Mouse (Mus musculus): ENCODE data around the gene Cops3. TPM values are rescaled to one million over a fixed set of nuclear protein-coding genes. Genes with fewer than 3 reads are reported as not detected.

The Cops3 gene
- polyA plus RNA-seq, 1 experiment from 2014 or later = 226 TPM

- Histone ChIP-seq H3K4me1 (peaks cover 19% of the 10 kb centered on the region), H3K27ac (peak within 1 kb of the TSS; percentile 98), H3K27me3 (no peaks in the 10 kb centered on the region), H3K9ac (peak within 1 kb of the TSS; percentile 85), H3K36me3 (replicated peaks) (peaks cover 29% of the 10 kb centered on the region), H3K4me2 (peak within 1 kb of the TSS; percentile 87), H3K4me3 (replicated peaks) (peak within 1 kb of the TSS; percentile 77), H3K9me3 (no peaks in the 10 kb centered on the region)
- under 1% methylated on average over 52 of the region's 52 CpGs for WGBS
- peak; percentile 95 for ATAC-seq (ENCODE audit: low FRiP score)
Measured at GRCm38 (mm10) chr11:59809670-59810474, 29.8 kb downstream of the Cops3 start, which contains the start of gene Flcn. TSS of gene Flcn (minus strand) at chr11:59810016.

DNA sequence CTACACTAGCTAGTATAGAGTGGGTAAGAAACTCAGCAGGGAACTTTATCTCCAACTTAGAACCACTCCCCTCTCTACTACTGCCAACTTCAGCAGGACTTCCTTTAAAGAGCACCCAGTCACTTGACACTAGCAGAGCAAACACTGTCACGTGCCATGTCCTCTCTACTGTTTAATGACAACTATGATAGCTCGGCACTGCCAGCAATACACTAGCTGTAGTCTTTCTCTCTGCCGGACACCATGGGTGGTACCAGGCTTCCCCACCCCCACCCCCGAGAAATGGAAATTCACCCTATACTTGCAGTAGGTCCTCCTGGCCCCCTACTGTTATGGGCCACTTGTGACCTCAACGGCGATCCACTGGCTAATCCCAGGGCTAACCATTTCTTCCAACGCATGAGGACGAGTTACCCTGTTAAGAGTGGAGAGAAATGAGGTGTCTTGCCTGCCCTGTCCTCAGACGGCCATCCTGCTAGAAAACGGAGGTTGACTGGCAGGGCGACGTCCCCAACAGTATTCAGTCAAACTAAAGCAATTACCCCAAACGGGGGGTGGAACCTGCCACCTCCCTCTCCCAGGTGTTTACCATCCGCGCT, 30.5 kb downstream of the Cops3 start:
- Histone ChIP-seq H3K4me1 (peaks cover 19% of the 10 kb centered on the region), H3K27me3 (no peaks in the 10 kb centered on the region), H3K27ac (peak overlapping the region; percentile 98), H3K9ac (peak overlapping the region; percentile 85), H3K36me3 (replicated peaks) (peaks cover 36% of the 10 kb centered on the region), H3K4me2 (peak overlapping the region; percentile 87), H3K9me3 (no peaks in the 10 kb centered on the region), H3K4me3 (replicated peaks) (peak overlapping the region; percentile 77)
- peak; percentile 36 for ATAC-seq (ENCODE audit: low FRiP score)
- WGBS = under 1% methylated on average over 15 of the region's 15 CpGs

- Histone ChIP-seq H3K4me2 (peak overlapping the region; percentile 87), H3K27me3 (no peaks in the 10 kb centered on the region), H3K36me3 (replicated peaks) (peaks cover 44% of the 10 kb centered on the region), H3K4me3 (replicated peaks) (peak overlapping the region; percentile 77), H3K27ac (no peak overlapping the region), H3K4me1 (peaks cover 19% of the 10 kb centered on the region), H3K9ac (peak overlapping the region; percentile 85), H3K9me3 (no peaks in the 10 kb centered on the region)
- ATAC-seq (ENCODE audit: low FRiP score) = no peak
- 73% methylated on average over 14 of the region's 14 CpGs for WGBS
Measured at GRCm38 (mm10) chr11:59808170-59808960, 31.3 kb downstream of the Cops3 start.

DNA sequence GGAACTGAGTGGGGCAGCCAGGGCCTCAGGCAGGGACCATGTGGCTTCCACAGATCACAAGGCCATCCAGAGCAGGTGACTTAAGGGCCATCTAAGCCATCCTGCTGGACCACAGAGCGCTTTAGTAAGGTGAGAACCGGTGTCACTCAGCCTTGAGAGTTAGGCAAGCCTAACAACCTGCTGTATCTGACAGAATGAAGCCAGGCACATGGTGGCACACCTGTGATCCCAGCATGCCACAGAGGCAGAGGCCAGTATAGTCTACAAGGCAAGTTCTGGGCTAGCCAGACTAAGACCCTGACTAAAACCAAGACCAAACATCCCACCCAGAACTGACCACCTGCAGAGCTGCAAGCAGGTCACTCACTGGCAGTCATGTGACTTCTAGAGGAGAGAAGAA, 34.0 kb downstream of the Cops3 start:
- ATAC-seq (ENCODE audit: low FRiP score) = no peak
- Histone ChIP-seq H3K4me1 (peaks cover 17% of the 10 kb centered on the region), H3K36me3 (replicated peaks) (peaks cover 71% of the 10 kb centered on the region), H3K27me3 (no peaks in the 10 kb centered on the region), H3K4me2 (no peak overlapping the region), H3K27ac (no peak overlapping the region), H3K4me3 (replicated peaks) (no peak overlapping the region), H3K9ac (no peak overlapping the region), H3K9me3 (no peaks in the 10 kb centered on the region)
- WGBS = 96% methylated on average over 2 of the region's 2 CpGs

DNA sequence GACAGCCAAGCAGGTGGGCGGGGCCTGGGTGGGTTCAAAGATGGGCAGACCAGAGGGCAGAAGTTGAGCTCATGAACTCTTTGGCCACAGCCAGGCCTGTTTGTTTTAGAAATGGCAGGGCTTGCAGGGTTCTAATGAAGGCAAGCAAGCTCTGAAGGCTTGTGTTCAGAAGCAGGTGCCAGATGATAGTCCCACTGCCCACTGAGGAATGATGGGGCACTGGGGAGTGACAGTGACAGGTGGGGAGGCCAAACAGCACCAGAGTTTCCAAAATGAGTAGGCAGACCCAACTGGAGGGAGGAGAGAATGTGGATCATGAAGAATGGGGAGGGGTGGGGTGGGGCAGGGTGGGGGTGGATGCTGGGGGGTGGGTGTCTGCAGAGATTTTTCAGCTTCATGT, 34.4 kb downstream of the Cops3 start:
- Histone ChIP-seq H3K36me3 (replicated peaks) (peaks cover 75% of the 10 kb centered on the region), H3K27me3 (no peaks in the 10 kb centered on the region), H3K9ac (no peak overlapping the region), H3K4me1 (peaks cover 14% of the 10 kb centered on the region), H3K4me3 (replicated peaks) (no peak overlapping the region), H3K4me2 (no peak overlapping the region), H3K27ac (no peak overlapping the region), H3K9me3 (no peaks in the 10 kb centered on the region)
- 84% methylated on average over 1 of the region's 1 CpGs for WGBS
- ATAC-seq (ENCODE audit: low FRiP score) = no peak

DNA sequence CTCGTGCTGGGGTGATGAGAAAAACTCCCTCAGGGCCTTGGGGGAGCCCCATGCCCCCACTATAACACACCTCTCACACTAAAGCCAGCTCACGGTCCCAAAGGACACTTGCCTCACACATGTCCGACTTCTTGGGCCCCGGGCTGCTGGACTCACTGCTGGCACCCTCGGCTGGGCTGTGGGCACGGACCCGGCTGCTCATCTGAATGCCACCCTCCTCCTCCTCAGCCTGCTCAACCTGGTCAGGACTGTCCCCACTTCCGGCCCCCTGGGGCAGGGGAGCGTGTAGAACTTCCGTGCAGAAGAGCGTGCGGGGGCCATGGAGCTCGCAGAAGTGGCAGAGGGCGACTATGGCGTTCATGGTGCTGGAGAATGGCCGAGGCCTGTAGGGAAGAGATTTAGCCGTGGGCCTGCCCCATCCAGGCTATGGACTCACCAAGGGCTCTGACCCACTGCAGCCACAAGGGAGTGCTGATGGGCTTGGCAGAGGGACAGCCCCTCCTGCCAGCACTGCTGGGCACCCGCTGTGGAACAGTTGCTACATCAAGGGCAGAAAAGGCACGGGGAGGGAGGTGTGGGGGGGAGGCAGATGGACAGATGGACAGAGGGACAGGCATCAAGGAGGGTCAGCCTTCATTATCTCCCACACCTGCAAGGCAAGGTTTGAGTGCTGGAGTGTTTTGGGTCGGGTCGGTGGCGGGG, 35.1 kb downstream of the Cops3 start:
- Histone ChIP-seq H3K27me3 (no peaks in the 10 kb centered on the region), H3K4me2 (no peak overlapping the region), H3K9ac (no peak overlapping the region), H3K36me3 (replicated peaks) (peaks cover 81% of the 10 kb centered on the region), H3K4me3 (replicated peaks) (no peak overlapping the region), H3K4me1 (peaks cover 14% of the 10 kb centered on the region), H3K27ac (no peak overlapping the region), H3K9me3 (no peaks in the 10 kb centered on the region)
- 90% methylated on average over 22 of the region's 22 CpGs for WGBS
- no peak for ATAC-seq (ENCODE audit: low FRiP score)

DNA sequence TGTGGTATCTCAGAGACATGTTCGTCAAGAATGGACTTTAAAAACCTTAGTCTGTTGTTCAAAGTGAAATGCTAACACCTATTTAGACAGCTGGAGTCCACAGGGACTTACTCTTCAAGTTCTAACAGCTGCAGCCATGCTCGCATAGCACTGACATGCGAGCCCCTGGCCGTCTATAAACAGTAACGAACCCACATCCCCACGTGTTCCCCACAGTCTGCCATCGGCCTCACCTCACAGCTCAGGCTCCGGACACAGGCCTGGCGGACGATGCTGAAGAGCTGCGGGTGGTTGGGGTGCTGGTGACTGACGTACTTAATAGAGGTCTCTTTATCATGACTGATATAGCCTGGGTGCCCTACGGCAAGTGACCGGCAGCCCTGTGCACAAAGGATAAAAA, 36.1 kb downstream of the Cops3 start:
- H3K4me3 ChIP-seq (replicated peaks) = no peak overlapping the region
- ATAC-seq (ENCODE audit: low FRiP score) = no peak
- H3K9me3 ChIP-seq = no peaks in the 10 kb centered on the region
- H3K4me1 ChIP-seq = peaks cover 8% of the 10 kb centered on the region
- H3K27ac ChIP-seq = no peak overlapping the region
- H3K4me2 ChIP-seq = no peak overlapping the region
- no peaks in the 10 kb centered on the region for H3K27me3 ChIP-seq
- no peak overlapping the region for H3K9ac ChIP-seq
- 94% methylated on average over 14 of the region's 14 CpGs for WGBS
- H3K36me3 ChIP-seq (replicated peaks) = peaks cover 92% of the 10 kb centered on the region

GRCm38 (mm10) chr11:59801881-59802280, 37.8 kb downstream of the Cops3 start:
- Histone ChIP-seq H3K27me3 (no peaks in the 10 kb centered on the region), H3K9me3 (no peaks in the 10 kb centered on the region), H3K9ac (no peak overlapping the region), H3K4me3 (replicated peaks) (no peak overlapping the region), H3K4me1 (no peaks in the 10 kb centered on the region), H3K27ac (no peak overlapping the region), H3K4me2 (no peak overlapping the region), H3K36me3 (replicated peaks) (peaks cover 99% of the 10 kb centered on the region)
- ATAC-seq (ENCODE audit: low FRiP score) = no peak
- WGBS = 95% methylated on average over 8 of the region's 8 CpGs

DNA sequence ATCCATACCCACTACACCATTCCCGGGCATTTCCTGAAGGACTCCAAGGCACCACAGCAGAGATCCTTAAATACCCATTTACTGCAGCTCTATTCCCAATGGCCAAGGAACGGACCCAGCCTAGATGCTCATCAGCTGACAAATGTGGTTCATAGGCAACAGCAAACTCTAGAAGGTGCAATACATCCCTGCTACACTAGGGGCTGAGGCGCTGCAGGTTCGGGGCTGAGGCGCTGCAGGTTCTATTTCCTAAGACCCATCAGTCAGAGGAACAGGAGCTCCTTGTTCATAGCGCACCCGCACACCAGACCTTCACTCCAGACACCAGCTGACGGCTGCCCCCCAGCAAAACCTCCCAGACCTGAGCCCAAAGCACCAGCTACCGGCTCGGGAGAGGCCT, 39.2 kb downstream of the Cops3 start:
- no peaks in the 10 kb centered on the region for H3K27me3 ChIP-seq
- no peaks in the 10 kb centered on the region for H3K4me1 ChIP-seq
- no peak overlapping the region for H3K4me3 ChIP-seq (replicated peaks)
- no peak for ATAC-seq (ENCODE audit: low FRiP score)
- WGBS = 94% methylated on average over 10 of the region's 10 CpGs
- H3K4me2 ChIP-seq = no peak overlapping the region
- H3K9ac ChIP-seq = no peak overlapping the region
- H3K9me3 ChIP-seq = no peaks in the 10 kb centered on the region
- peaks cover 98% of the 10 kb centered on the region for H3K36me3 ChIP-seq (replicated peaks)
- no peak overlapping the region for H3K27ac ChIP-seq

GRCm38 (mm10) chr11:59793390-59793789, 46.2 kb downstream of the Cops3 start:
- no peaks in the 10 kb centered on the region for H3K4me1 ChIP-seq
- no peak overlapping the region for H3K4me3 ChIP-seq (replicated peaks)
- H3K9ac ChIP-seq = no peak overlapping the region
- H3K27ac ChIP-seq = no peak overlapping the region
- peaks cover 73% of the 10 kb centered on the region for H3K36me3 ChIP-seq (replicated peaks)
- H3K9me3 ChIP-seq = no peaks in the 10 kb centered on the region
- no peaks in the 10 kb centered on the region for H3K27me3 ChIP-seq
- WGBS = 91% methylated on average over 6 of the region's 6 CpGs
- ATAC-seq (ENCODE audit: low FRiP score) = no peak
- no peak overlapping the region for H3K4me2 ChIP-seq

DNA sequence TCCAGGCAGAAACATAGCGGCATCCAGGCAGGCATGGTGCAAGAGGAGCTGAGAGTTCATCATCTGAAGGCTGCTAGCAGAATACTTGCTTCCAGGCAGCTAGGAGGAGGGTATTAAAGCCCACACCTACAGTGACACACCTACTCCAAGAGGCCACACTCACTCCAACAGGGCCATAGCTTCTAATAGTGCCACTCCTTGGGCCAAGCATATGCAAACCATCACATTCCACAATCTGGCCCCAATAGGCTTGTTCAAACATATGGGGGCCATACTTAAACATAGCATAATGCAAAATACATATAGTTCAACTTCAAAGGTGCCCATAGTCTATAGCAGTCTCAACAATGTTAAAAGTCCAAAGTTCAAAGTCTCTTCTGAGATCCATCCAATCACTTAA, 50.3 kb downstream of the Cops3 start:
- Histone ChIP-seq H3K27me3 (peaks cover 19% of the 10 kb centered on the region; the same call in 1 of the 2 replicates), H3K9ac (no peak overlapping the region), H3K36me3 (replicated peaks) (peaks cover 33% of the 10 kb centered on the region), H3K4me2 (no peak overlapping the region), H3K4me1 (peaks cover 13% of the 10 kb centered on the region), H3K27ac (no peak overlapping the region), H3K9me3 (no peaks in the 10 kb centered on the region), H3K4me3 (replicated peaks) (no peak overlapping the region)
- 92% methylated on average over 1 of the region's 1 CpGs for WGBS
- ATAC-seq (ENCODE audit: low FRiP score) = no peak
